Mouse (Mus musculus): ENCODE measurements around the gene Asap3.

The Asap3 gene

DNA sequence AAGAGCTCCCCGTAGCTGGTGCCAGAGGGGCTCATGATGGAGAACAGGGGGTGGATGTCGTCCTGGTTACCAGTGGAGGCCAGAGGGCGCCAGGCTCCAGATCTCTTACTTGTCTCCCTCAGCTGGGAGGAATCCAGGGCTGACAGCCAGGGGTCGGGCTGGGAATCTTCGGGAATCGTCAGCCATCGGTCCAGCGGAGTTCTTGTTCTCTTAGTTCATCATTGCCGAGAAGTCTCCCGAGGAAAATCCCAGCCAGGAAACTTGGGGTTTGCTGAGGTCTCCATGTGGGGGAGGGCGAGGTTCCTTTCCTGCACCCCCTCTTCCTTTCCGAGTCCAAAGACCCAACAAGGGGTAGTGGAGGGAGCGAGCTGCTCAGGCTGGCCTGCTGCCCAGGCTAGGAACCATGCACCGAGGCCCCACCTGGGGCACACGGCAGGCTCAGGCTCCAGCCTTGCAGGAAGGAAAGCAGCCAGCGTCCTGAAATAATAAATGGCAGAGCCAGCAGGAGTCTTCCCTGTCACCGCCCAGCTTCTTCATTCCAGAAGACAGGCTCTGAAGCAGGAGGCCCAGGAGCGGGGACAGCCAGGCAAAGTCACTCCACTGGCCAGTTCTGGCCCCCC is 12.5 kb downstream of the Asap3 start:
- DNase-seq (ENCODE audit: low spot score in 2 of 2): no peak

DNA sequence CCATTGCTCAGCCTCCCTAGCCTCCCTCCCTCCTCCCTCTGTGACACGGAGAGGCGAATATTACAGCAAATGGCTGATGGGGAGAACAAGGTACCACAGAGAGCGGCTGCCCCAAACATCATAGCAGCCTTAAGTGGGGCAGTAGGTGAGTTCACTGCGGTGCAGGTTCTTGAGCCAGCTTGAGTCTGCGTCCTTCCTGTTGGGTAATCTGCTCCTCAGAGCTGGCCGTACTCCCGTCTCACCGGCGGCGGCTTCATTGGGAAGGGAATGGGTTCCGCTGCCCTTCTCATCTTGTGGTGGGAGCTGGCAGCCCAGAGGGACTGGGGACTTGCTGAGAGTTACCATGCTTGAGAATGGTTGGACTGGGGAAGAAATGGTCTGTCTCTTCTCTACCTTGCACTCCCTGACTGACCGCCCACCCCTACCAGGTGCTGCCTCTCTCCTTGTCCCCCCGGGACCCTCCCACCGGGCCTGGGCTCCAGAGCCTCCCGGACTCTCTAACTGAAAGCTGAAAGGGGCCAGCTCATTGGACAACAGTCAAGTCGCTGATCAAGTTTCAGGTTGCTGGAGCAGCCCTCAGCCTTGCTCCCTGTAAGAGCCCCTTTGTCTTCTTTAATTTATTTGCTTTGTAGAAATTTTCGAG is 14.1 kb downstream of the Asap3 start:
- DNase-seq (ENCODE audit: low spot score in 2 of 2): no peak

DNA sequence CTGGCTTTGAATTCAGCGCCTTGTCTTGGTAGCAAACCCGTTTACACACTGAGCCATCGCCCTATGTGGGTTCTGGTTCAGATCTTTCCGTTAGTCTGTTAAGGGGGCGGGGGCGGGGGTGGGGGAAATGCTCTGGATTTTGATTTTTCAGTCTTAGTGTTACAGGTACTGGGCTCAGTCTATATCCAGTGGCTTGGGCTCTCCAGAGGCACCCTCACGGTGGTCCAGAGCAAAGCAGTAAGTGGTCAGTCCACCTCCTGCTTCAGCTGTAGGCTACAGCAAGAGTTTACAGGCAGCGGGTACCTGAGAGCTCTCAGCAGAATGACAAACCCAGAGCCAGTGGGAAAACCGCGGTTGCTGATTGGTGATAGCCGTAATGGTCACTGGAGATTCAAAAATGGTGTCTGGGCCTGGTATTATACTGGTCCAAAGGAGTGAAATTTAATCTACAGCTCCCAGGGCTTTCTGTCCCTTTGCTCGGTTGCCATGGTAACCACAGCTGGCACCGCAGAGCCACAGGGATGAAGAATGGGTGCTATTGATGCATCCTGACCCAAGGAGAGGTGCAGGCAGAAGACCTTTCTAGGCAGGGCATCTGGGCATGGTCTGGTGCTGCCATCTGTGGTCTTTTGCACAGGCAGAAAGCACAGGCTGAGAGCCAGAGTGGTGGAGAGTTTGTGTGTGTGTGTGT is 17.5 kb downstream of the Asap3 start:
- DNase-seq (ENCODE audit: low spot score in 2 of 2): peak; percentile 22 to 23

DNA sequence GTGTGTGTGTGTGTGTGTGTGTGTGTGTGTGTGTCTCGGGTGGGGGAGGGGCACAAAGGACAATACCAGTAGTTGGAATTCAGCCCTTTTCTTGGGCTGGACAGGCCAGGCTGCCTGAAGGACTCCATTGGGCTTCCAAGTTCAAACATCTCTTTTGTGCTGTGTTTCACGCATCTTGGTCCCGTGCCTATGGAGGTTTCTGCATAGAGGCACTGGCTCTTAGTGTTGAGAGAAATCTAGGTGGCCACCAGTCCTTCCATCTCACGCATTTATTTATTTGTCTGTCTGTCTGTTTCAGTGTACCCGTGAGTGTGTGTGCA is 18.0 kb downstream of the Asap3 start:
- DNase-seq (ENCODE audit: low spot score in 2 of 2): no peak

DNA sequence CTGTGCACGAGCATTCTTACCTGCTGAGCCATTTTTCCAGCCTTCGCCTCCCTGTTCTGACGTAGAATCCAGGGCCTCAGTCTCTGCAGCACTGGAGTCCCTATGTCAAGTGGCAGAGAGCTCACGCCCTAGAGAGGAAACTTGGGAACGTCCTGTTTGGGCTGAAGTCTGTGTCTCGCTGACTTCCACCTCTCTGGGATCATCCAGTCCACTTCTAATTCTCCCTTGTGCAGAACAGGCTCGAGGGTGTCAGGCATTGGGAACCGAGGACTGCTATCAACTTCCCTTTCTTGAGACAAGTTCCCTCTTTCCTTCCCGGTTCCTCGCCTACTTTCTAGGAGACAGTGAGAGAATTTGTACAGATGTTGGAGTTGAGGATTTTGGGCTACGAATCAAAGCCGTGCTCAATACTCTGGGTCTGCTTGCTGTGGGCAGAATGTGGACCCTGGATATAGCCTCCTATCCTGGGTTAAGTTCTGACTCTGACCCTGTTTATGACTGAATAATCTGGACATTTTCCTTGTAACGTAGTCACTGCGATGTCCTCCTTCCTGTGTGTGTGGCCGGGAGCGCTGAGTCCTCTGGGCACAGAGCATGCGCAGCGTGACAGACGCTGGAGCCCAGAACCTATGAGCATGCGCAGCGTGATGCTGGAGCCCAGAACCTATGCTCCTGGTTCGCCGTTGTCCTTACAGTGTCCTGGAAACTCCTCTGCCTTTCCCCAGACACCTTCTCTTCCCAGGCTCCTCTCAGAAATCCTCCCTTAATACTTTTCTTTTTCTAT is 18.7 kb downstream of the Asap3 start:
- no peak for DNase-seq (ENCODE audit: low spot score in 2 of 2)

DNA sequence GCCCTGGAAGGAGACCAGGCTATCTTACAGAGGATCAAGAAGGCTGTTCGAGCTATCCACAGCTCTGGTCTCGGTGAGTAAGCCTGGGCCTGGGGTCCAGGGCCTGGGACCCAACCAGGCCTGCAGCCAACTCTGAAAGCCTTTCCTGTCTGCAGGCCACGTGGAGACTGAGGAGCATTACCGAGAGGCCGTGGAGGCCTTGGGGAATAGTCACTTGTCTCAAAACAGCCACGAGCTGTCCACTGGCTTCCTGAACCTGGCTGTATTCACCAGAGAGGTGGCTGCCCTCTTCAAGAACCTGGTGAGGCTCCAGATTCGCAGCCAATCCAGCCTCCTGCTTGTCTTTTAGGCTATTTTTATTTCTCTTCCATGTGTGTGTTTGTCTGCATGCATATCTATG is 21.2 kb downstream of the Asap3 start:
- DNase-seq (ENCODE audit: low spot score in 2 of 2): no peak

DNA sequence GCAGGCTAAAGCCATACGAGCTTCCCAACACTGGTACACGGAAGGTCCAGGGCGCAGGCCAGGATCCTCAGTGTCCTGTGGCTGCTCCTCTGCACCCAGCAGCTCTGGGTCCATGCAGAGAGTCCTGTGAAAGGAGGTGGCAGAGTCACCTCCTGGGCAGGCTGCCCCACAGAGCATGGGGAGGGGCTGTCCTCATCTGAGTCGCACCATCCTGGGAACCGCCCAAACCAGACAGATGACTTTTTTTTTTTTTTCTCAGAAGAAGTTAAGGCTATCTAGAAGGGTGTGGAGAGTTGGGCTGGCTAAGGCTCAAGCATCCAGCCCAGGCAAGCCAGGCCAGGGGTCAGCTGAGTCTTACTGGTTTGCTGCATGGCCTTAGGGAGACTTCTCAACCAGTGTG is 22.5 kb downstream of the Asap3 start:
- no peak for DNase-seq (ENCODE audit: low spot score in 2 of 2)

DNA sequence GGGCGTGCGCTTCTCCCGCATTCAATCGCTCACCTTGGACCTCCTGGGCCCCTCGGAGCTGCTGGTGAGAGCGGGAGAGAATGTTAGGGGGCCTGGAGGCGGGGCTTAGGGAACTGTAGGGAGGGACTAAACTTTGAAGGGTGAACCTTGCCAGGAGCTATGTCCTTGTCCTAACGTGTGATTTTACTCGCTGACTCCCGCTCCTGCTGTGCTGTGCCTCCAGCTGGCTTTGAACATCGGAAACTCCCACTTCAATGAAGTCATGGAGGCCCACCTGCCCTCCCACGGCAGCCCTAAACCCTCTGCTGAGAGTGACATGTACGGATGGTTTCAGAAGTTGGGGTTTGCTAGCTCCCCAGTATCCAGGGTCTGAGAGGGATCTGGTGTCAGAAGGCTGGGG is 32.5 kb downstream of the Asap3 start:
- no peak for DNase-seq (ENCODE audit: low spot score in 2 of 2)

DNA sequence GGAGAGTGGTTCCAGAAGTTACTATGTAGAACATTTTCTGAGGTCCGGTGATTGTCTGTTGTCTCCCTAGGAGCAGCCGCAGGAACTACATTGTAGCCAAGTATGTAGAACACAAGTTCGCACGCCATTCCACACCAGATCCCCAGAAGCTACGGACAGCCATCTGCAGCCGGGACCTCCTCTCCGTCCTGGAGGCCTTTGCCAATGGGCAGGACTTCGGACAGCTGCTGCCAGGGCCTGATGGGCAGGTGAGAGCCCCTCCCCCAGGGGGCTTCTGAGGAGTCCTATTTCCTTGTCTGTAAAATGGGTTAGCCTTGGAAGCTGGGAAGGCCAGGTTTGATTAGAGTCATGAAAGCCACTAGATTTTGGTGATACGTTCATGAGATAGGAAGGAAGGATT is 32.9 kb downstream of the Asap3 start:
- no peak for DNase-seq (ENCODE audit: low spot score in 2 of 2)

DNA sequence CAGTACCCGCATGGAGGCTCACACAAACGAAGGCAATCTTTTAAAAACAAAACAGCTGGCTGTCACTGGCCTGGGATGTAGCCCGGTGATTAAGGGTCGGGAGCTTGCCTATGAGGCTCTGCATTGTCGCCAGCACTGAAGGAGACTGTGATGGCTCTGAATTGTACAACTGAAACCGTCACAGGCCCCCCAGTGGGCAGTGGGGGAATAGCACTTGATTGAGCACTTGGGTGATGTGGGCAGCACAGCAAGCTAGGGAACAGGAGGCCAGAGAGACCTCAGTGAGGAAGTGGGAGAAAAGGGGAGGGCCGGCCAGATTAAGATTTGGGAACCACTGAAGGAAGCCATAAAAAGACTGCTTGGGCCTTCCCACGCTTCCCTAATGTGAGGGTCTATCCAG is 33.5 kb downstream of the Asap3 start:
- DNase-seq (ENCODE audit: low spot score in 2 of 2): peak; percentile 81 to 84

DNA sequence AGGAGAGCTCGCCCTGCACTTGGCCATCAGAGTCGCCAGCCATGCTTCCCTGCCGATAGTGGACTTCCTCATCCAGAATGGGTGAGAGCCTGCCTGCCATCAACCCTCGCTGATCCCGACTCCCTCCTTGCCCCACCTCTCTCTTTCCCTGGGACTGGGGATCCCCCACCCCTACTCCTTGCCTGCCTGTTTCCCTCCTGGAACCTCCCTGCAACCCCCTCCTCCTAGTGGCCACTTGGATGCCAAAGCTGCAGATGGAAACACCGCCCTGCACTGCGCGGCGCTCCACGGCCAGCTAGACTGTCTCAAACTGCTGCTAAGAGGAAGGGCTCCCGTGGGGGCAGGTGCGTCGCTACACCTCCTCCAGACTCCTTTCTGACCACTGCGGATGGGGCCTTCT is 34.0 kb downstream of the Asap3 start:
- no peak for DNase-seq (ENCODE audit: low spot score in 2 of 2)

DNA sequence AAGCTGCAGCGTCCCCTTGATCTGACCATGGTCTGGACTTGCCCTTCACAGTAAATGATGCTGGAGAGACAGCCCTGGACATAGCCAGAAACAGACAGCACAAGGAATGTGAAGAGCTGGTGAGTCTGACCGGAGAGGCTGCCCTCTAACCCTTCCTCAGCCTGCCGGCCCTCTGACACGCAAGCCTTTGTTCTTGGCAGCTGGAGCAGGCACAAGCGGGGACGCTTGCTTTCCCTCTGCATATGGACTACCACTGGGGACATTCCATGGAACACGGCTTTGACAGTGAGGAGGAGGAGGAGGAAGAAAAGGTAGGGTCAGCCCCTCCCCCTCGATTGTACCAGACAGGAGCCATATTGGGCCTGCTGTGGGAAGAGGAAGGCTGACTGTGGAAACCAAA is 34.8 kb downstream of the Asap3 start:
- no peak for DNase-seq (ENCODE audit: low spot score in 2 of 2)

DNA sequence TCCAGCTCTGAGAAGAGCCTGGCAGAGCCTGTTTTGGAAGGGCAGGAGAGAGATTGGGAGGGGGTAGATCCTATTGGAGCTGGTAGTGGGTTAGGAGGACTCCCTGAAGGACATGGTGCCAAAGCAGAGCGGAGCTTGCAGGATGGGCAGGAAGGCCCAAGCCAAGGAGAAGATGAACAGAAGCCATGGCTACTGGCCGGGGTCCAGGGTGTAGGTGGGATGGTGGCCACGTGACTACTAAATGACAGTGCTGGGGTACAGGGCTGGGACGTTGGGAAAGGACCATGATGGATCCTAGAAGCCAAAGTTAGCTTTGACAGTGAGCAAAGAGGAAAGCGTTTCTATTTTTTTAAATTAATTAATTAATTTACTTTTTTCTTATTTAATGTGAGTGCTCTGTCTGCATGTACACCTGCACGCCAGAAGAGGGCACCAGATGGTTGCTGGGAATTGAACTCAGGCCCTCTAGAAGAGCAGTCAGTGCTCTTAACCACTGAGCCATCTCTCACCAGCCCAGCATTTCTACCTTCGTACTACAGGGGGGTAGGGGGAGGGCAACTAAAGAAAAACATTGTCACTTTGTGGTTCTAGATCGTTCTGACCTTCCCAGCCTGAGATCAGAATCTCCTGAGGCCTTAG is 36.0 kb downstream of the Asap3 start:
- peak in 1 of 2 experiments; percentile 31 for DNase-seq (ENCODE audit: low spot score in 2 of 2)

DNA sequence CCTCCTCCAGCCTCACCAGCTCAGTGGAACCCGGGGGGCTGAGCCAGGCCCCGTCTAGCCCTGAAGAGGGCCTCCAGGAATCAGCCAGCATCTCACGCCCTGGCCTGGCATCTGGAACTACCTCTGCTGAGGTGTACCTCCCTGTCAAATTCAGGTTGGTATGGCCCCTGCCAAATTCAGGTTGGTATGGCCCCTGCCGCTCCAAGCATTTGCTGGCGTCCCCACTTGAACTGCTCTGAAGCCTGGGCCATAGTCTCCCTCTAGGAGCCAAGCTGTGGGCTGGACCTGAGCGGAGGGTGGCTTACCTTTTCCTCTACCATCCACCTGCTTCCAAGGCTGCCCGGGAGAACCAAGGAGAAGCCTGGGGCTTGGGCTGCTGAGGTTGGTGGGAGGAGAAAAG is 36.6 kb downstream of the Asap3 start:
- DNase-seq (ENCODE audit: low spot score in 2 of 2): no peak

DNA sequence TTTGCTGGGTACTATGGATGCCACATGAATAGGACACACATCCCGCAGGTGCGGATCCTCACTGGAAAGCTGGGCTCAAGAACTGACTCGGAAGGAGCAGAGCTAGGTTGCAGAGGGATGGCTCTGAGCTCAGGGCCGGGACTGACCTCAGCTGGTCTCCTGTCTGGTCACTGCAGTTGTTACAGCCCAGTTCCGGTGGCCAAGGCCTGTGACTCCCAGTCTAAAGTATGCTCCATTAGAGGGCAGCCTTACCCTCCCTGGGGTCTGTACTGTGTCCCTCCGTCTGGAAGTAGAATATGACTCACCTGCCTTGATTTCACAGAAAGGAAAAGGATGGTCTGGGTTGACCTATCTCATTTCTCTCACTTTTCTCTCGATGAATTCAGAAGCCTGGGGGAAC is 38.0 kb downstream of the Asap3 start:
- no peak for DNase-seq (ENCODE audit: low spot score in 2 of 2)

DNA sequence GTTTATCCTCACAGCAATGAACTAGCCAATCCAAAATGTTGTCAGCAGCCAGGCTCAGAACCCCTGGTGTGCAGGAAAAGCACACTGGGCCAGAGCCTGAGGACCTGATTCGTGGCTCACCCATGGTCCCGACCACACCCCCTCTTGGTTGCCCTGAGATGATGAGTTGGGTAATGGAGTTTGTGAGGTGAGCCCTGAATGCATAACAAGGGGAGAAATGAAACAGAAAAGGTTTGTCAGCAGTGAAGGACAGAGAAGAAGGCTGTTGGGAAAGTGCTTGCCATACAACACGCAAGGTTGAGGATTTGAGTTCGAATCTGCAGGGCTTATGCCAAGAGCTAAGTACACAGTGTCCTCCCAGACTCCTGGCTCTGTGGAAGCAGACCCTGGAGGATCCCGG is 39.5 kb downstream of the Asap3 start:
- DNase-seq (ENCODE audit: low spot score in 2 of 2): no peak

DNA sequence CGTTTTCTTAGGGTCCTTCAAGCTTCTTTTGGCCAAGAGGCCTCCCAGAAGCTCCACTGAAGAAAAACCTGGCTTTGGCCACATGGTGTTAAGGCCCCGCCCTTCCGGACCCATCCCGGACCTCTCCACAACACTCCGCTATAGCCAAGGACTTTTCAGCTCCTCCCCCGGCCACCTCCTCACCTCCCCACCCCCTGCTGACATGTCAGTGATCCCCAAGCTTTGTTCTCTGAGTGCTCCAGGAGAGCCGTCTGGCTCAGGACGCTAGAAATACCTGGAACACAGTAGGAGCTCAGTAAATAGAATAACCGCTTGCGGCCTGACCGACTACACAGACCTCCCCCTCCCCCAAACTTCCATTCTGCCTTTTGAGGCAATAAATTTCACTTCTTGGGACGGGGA is 40.4 kb downstream of the Asap3 start:
- no peak for DNase-seq (ENCODE audit: low spot score in 2 of 2)

DNA sequence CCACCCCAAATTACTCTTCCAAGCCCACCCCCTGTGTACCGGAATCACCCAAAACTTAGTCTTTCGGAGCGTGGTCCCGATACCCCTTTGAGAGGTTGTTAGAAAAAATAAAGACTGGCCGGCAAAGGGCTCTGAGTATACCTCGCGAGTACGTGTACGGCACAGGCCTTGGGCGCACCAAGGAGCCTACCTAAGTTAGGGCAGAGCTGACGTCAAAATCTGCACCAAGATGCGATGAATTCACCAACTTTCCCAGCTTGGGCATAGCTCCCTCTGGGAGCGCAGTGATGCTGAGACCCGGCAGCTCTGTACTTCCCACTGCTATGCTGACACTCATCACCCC is 41.2 kb downstream of the Asap3 start:
- DNase-seq (ENCODE audit: low spot score in 2 of 2): no peak

DNA sequence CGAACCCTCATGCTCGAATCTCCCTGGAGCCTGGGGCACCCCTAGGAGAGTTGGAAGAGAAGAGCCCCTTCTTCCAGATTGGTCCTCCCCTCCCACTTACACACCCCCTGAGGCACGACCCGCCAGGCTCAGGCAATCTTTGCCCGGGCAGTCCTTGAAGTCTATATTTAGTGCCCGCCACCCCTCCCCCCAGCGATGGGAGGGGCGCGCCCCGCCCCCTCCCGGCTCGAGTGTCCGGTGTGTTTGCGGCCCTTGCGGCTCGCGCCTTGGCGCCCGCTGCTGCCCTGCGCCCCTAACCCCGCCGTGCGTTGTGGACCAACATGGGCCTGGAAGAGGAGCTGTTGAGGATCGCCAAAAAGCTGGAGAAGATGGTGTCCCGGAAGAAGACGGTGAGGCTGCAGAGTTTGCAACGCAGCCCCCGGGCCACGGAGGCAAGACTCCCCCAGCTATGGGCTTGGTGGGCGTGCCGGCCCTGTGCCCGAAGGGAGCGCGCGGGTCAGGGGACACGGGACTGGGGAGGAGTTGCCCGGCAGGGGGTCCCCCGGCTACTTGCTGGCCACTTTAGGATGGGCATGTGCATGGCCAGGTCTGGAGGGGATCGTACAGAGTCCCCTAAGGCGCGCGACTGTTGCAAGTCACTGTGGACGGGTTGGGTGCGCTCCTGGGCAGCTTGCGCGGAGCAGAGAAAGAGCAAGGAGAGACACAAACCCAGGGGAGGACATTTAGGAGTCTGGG is 41.7 kb downstream of the Asap3 start, which contains the start of gene Tcea3:
Tcea3 (plus strand) TSS at position 1 of the 735 bp plus-strand sequence.
- no peak for DNase-seq (ENCODE audit: low spot score in 2 of 2)

DNA sequence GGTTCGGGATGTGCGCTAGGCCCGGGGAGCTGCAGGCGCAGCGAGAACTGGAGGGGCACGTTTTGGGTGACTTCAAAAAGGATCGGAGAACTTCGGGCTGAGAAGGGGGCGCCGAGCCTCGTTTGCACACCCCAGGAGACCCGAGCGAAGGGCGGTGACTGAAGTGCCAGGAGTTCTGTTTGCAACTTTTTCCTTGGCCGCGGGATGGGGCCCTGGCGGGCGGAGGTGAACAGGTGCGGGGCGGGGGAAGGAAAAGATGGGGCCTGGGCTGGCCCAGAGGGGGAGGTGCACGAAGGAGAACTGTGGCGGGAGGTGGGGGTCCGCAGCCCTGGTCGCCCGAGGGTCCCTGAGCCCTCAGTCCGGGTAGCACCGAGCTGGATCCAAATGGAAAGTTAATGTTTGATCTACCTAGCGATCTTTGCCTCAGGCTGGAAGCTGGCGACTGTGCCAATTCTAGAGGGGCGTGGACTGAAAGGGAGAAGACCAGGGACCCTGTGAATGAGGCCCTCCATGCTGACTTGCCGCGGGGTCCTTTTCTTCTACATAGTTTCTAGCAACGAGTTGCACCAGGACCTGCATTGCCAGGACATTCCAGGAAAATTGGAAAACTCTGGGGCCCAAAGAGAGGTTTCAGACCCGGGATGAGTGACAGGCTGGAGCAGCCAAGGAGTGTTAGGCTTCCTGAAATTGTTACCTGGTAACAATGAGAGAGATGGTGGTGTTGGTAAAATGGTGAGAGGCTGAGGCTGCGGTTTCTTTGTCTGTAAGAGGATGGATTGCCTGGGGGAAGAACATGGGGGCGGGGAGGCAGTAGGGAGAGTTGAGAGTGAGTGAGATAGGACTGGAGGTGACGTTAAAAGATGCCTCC is 42.5 kb downstream of the Asap3 start:
- DNase-seq (ENCODE audit: low spot score in 2 of 2): no peak

DNA sequence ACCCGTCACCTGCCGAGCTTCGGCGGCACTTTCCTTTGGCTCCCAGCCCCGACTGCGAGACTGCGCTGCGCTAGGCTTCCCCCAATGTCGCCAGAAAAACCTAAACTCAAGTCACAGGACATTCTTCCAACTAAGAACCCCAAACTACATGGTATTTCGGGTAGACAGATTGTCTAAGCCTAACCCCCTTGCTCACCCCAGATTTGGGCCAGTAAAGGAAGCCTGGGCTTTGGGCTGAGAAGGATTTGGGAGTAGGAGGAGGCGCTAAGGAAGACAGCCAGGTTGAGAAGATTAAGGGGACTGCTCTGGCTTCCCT is 43.1 kb downstream of the Asap3 start:
- DNase-seq (ENCODE audit: low spot score in 2 of 2): no peak

Data from right cerebral cortex, adult 2 months (tissue).